Mouse (Mus musculus) intestine, embryonic 14.5 days (tissue): ENCODE measurements around the gene Gnb1. TPM values are rescaled to one million over a fixed set of nuclear protein-coding genes. Genes with fewer than 3 reads are reported as not detected.

Source experiments
- ATAC-seq: fragments of 200-750 bp; cut with Nextera tagmentation; replicated peaks from 2 replicates; pipeline ENCODE4 v1.8.0; 2017; ENCODE audit warnings: low read depth, moderate number of reproducible peaks, moderate TSS enrichment, moderate library complexity; ENCODE audit not compliant: low FRiP score, low TSS enrichment
- DNase-seq: peaks from one replicate; pipeline ENCODE4 v3.0.0-alpha.2; 2018; ENCODE audit warnings: low spot score
- H3K27ac ChIP-seq: fragments of 300-500 bp; sonication (generic); 2 replicates; pipeline ENCODE4 v1.5.1; 2014; ENCODE audit warnings: low read depth, mild to moderate bottlenecking, control low read depth
- H3K27me3 ChIP-seq: fragments of 300-500 bp; sonication (generic); replicated peaks from 2 replicates; pipeline ENCODE4 v1.6.1; 2014; ENCODE audit warnings: low read length, control low read depth; ENCODE audit not compliant: control insufficient read depth, insufficient read depth
- H3K36me3 ChIP-seq: fragments of 300-500 bp; sonication (generic); 2 replicates; pipeline ENCODE4 v1.6.1; 2014; ENCODE audit warnings: low read length, control low read depth; ENCODE audit not compliant: control insufficient read depth, insufficient read depth
- H3K4me1 ChIP-seq: fragments of 300-500 bp; sonication (generic); replicated peaks from 2 replicates; pipeline ENCODE4 v1.6.1; 2014; ENCODE audit warnings: low read length, control low read depth, mixed read lengths; ENCODE audit not compliant: control insufficient read depth, insufficient read depth
- H3K4me2 ChIP-seq: fragments of 300-500 bp; sonication (generic); 2 replicates; pipeline ENCODE4 v1.6.1; 2014; ENCODE audit warnings: low read length
- H3K4me3 ChIP-seq: fragments of 300-500 bp; sonication (generic); 2 replicates; pipeline ENCODE4 v1.5.1; 2014; ENCODE audit warnings: low read depth, low read length, control low read depth, mixed read lengths
- H3K9ac ChIP-seq: fragments of 300-500 bp; sonication (generic); 2 replicates; pipeline ENCODE4 v1.6.1; 2014; ENCODE audit warnings: mild to moderate bottlenecking, low read length
- H3K9me3 ChIP-seq: fragments of 300-500 bp; sonication (generic); 2 replicates; pipeline ENCODE4 v1.6.1; 2016; ENCODE audit warnings: low read length, control low read depth; ENCODE audit not compliant: control insufficient read depth
- WGBS: fragments of 180-500 bp; shearing (Covaris S2); extraction: QIAGEN DNeasy Blood & Tissue Kit; methylation state at CpG from one replicate; pipeline ENCODE4 v1.1.7; 2014; 5-methylcytosine and 5-hydroxymethylcytosine counted together
- polyA plus RNA-seq: library from polyadenylated mRNA; unstranded; fragments of >200 nt; fragmentation: Nextera tagmentation; extraction: Ambion mirVana; gene quantifications from 2 replicates; pipeline ENCODE4 v1.2.1, GENCODE M21; 2014

Gnb1 gene
- polyA plus RNA-seq, 1 experiment from 2014 or later, result 503 TPM

- no peak overlapping the region for H3K4me2 ChIP-seq
- no peaks in the 10 kb centered on the region for H3K27me3 ChIP-seq
- no peak overlapping the region for H3K27ac ChIP-seq
- WGBS, result 94% methylated on average over 4 of the region's 4 CpGs
- H3K9me3 ChIP-seq, result no peaks in the 10 kb centered on the region
- H3K36me3 ChIP-seq, result peaks cover 88% of the 10 kb centered on the region
- H3K4me3 ChIP-seq, result no peak overlapping the region
- no peaks in the 10 kb centered on the region for H3K4me1 ChIP-seq
- DNase-seq (no peak), ATAC-seq (no peak)
- H3K9ac ChIP-seq, result no peak overlapping the region
Observed at GRCm38 (mm10) chr4:155551073-155551472, 59.9 kb downstream of the Gnb1 start.

GRCm38 (mm10) chr4:155552917-155553532 lies 61.9 kb downstream of the Gnb1 start:
- H3K27me3 ChIP-seq, result no peaks in the 10 kb centered on the region
- no peak overlapping the region for H3K9ac ChIP-seq
- WGBS, result 91% methylated on average over 6 of the region's 6 CpGs
- H3K4me2 ChIP-seq, result no peak overlapping the region
- DNase-seq (no peak), ATAC-seq (no peak)
- no peak overlapping the region for H3K4me3 ChIP-seq
- H3K36me3 ChIP-seq, result peaks cover 99% of the 10 kb centered on the region
- H3K9me3 ChIP-seq, result no peaks in the 10 kb centered on the region
- H3K27ac ChIP-seq, result no peak overlapping the region
- no peaks in the 10 kb centered on the region for H3K4me1 ChIP-seq

GRCm38 (mm10) chr4:155554880-155555279 lies 63.7 kb downstream of the Gnb1 start:
- peaks cover 99% of the 10 kb centered on the region for H3K36me3 ChIP-seq
- no peak for DNase-seq

GRCm38 (mm10) chr4:155555464-155555863 lies 64.3 kb downstream of the Gnb1 start:
- H3K36me3 ChIP-seq, result peaks cover 99% of the 10 kb centered on the region
- no peak for DNase-seq
- no peak overlapping the region for H3K4me2 ChIP-seq
- H3K9me3 ChIP-seq, result no peaks in the 10 kb centered on the region
- no peak for ATAC-seq
- no peaks in the 10 kb centered on the region for H3K27me3 ChIP-seq
- H3K4me3 ChIP-seq, result no peak overlapping the region
- no peaks in the 10 kb centered on the region for H3K4me1 ChIP-seq
- H3K27ac ChIP-seq, result no peak overlapping the region
- 68% methylated on average over 1 of the region's 1 CpGs for WGBS
- no peak overlapping the region for H3K9ac ChIP-seq

More at GRCm38 (mm10) chr4:155554880-155555279, 63.7 kb downstream of the Gnb1 start:
- no peaks in the 10 kb centered on the region for H3K27me3 ChIP-seq
- WGBS, result 76% methylated on average over 4 of the region's 4 CpGs
- H3K27ac ChIP-seq, result no peak overlapping the region
- no peak overlapping the region for H3K9ac ChIP-seq
- H3K4me2 ChIP-seq, result no peak overlapping the region
- no peaks in the 10 kb centered on the region for H3K4me1 ChIP-seq
- H3K4me3 ChIP-seq, result no peak overlapping the region
- no peaks in the 10 kb centered on the region for H3K9me3 ChIP-seq
- ATAC-seq, result no peak

- Histone ChIP-seq H3K36me3 (peaks cover 66% of the 10 kb centered on the region), H3K27me3 (no peaks in the 10 kb centered on the region), H3K4me2 (no peak overlapping the region), H3K9ac (no peak overlapping the region), H3K4me3 (no peak overlapping the region), H3K9me3 (no peaks in the 10 kb centered on the region), H3K27ac (no peak overlapping the region), H3K4me1 (peaks cover 17% of the 10 kb centered on the region)
- DNase-seq (no peak), ATAC-seq (no peak)
- WGBS, result 44% methylated on average over 6 of the region's 6 CpGs
Observed at GRCm38 (mm10) chr4:155559454-155559853, 68.3 kb downstream of the Gnb1 start.

- Histone ChIP-seq H3K4me1 (peaks cover 30% of the 10 kb centered on the region), H3K9me3 (no peaks in the 10 kb centered on the region), H3K27ac (no peak overlapping the region), H3K4me3 (no peak overlapping the region), H3K36me3 (peaks cover 52% of the 10 kb centered on the region), H3K9ac (no peak overlapping the region), H3K27me3 (no peaks in the 10 kb centered on the region), H3K4me2 (no peak overlapping the region)
- no peak for DNase-seq
- no peak for ATAC-seq
- WGBS, result 54% methylated on average over 2 of the region's 2 CpGs
Observed at GRCm38 (mm10) chr4:155560932-155561331, 69.8 kb downstream of the Gnb1 start.

- Histone ChIP-seq H3K36me3 (peaks cover 42% of the 10 kb centered on the region), H3K4me3 (peak within 1 kb of the TSS; percentile 27), H3K27ac (peak within 1 kb of the TSS; percentile 79), H3K4me2 (peak within 1 kb of the TSS; percentile 55), H3K27me3 (no peaks in the 10 kb centered on the region), H3K9ac (peak within 1 kb of the TSS; percentile 29), H3K9me3 (no peaks in the 10 kb centered on the region), H3K4me1 (peaks cover 34% of the 10 kb centered on the region)
- DNase-seq (peak; percentile 67), ATAC-seq (no peak)
- WGBS, result 69% methylated on average over 7 of the region's 7 CpGs
Observed at GRCm38 (mm10) chr4:155561661-155562442, 70.7 kb downstream of the Gnb1 start, which contains the start of gene Nadk. Nadk (plus strand) TSS chr4:155562378.

- Histone ChIP-seq H3K4me3 (peak overlapping the region; percentile 27), H3K4me1 (peaks cover 34% of the 10 kb centered on the region), H3K9me3 (no peaks in the 10 kb centered on the region), H3K27me3 (no peaks in the 10 kb centered on the region), H3K27ac (peak overlapping the region; percentile 79), H3K4me2 (peak overlapping the region; percentile 55), H3K36me3 (peaks cover 32% of the 10 kb centered on the region), H3K9ac (peak overlapping the region; percentile 29)
- peak; percentile 80 for DNase-seq
- WGBS, result 2% methylated on average over 18 of the region's 19 CpGs
- peak; percentile 34; the same call in 1 of the 2 replicates for ATAC-seq
Observed at GRCm38 (mm10) chr4:155562725-155563399, 71.7 kb downstream of the Gnb1 start.
